Mouse (Mus musculus) frontal cortex, postnatal 14 days (tissue): Measurements from ENCODE around the gene Myo16.

Source experiments
- DNase-seq, 2 experiments: peaks; one replicate each; pipeline ENCODE4 v3.0.0; 2022; ENCODE audit warnings: low spot score in 2 of 2

Gene Myo16

DNA sequence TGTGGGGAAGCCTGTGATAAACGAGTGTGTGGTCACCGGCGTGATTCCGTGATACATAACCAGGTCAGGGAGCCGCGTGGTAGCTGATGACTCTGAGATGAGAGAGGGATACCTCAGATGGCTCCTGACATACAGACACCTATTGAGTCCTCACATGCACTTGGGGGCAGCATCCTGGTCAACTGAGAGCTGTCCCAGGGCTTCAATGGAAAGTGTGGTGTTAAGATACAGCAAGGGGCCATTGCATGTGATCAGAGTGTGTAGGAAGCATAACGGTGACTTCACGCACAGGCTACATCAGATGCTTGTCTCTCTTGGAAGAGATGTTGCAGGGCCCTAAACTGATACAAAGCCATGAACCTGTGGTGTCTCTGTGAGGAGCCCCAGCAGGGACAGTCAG lies 260.2 kb downstream of the Myo16 start:
- DNase-seq: no peak

DNA sequence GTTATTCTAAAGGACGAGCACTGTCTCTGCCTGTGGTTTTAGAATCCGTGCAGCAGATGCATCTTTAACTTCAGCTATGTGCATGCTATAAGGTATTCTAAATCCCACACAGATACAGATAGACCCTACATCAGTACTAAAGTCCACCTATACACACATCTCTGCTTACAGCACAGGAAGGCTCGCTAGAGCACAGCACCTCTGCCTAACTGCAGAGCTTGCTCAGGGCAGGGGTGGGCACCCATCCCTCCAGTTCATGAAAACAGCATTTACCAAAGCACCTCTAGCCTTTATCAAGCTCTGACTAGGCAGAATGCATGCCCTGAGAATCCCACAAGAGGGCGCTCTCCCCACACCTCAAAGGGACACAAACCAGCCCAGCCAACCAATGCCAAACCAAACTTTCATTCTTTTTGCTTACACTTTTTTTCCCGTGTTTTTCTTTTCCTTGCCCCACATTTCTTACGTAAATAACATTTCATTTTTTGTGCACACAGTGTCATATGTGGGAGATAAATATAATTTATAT lies 261.0 kb downstream of the Myo16 start:
- DNase-seq: peak in 1 of 2 experiments; percentile 83

DNA sequence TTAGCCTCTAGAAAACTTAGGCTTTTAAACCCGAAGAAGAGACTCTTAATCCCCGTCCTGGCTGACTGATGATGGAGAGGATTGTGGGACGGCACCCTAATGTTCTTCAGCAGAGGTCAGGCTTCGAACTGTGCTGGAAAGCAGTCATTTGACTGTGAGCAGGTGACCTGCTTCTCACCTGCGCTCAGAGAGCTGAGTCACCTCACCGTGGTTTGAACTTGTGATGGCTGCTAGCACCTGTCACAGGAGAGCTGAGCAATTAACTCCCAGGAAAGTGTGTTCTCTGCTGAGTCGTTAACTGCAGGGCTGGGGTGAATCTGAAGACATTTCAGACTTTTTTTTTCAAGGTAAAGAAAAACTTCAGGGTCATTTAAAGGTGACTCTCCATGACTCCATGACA lies 261.6 kb downstream of the Myo16 start:
- no peak for DNase-seq

DNA sequence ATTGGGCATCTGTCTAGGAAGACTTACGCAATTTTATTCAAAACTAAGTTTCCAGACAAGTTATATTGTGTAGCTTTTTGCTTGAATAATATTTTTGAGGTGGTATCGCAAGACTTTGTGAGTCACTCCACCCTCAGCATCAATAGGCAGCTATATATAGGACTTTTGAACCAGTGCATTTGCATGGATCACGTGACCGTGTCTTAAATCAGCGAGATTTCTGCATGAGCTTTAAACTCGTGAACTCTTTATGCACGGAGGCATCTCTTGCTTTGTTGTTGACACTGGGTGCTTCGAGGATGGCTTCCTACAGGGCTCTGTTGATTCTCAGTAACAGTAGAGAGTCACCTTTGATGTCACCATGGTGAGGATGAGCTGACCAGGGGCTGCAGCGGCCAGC lies 262.2 kb downstream of the Myo16 start:
- no peak for DNase-seq

DNA sequence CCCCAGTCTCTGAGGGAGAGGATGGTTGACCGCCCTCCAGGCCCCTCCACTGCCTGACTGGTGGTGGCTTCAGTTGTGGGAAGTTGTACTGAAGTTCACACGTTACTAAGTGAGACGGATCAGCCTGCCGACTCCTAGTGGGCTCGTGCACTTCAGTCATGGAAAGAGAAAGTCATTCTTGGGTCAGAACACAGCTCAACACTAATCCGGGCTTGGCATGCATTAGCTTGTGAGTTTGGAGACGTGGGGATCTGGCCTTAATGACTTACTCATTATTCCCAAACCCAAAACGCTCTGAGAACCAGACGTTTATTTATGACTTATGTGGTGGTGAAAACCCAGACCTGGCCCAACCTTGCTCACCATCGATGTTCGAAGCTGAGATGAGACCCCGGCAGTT lies 263.1 kb downstream of the Myo16 start:
- no peak for DNase-seq

DNA sequence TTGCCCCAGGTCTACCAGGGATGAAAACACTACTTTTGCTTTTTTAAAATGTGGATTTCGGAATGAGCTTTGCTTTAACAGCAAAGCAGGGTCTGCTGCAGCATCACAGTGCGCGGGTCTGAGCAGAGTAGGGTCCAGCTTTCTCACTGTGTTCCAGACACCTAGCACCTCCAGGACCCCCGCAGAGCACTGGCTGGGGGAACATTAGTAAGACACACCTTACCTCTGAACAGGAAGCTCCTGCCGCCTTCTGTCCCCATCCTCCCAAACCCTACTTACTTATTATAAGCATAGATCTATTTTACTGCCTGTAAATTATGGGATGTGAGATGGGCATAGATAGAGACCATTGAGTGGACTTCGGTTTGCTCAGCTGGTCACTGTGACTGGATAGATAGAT lies 263.6 kb downstream of the Myo16 start:
- no peak for DNase-seq

DNA sequence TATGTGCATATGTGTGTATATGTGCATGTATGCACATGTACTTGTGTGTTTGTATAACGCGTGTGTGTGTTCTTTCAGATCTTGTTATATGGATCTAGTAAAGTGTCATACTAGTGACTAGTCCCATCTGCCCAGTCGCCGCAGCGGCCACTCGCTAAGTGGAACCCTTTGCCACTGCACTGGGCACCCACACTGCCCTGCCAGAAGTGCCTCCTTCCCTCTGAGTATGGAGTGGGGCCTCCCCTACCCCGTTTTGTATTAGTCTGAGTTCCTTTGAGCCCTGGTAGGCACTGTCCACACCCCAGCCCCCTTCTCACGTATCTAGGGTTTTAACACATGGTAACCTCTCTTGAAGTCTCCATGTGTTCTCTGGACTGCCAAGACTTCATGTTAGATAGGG lies 264.3 kb downstream of the Myo16 start:
- no peak for DNase-seq

DNA sequence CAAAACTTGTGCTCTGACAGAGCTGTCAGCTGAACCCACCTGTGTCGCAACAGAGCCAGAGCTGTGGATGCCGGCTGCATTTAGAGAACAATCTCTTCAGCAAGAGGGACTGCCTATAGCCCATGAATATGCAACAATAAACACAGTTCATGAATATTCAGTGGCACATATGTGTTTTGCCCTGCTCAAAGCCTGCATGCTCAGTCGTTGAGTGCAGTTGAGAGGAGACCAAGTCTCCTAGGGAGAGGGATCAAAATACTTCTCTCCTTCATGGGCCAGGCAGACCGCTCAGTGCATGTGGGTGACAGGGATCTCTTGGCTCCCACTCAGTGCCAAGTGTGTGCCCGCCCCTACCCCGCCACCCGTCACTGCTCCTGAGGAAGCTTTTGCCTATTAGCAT lies 265.3 kb downstream of the Myo16 start:
- DNase-seq: no peak

DNA sequence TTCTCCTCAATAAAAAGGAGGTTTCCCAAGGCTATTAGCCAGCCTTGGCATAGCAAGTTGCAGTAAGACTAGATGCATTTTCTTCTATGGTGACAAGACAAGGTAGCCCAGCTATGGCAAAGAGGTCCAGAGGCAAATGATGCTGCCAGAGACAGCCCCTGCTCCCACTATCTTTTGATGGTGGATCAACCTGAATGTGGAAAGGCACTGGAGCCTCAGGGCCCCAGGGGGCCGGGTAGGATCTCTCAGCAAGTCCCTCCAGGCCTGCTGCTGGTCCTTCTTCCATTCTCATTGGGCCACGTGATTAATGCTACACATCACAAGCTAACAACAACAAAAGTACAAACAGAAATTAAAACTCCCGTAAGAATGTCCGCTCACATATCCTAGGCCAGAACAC lies 266.0 kb downstream of the Myo16 start:
- DNase-seq: no peak

DNA sequence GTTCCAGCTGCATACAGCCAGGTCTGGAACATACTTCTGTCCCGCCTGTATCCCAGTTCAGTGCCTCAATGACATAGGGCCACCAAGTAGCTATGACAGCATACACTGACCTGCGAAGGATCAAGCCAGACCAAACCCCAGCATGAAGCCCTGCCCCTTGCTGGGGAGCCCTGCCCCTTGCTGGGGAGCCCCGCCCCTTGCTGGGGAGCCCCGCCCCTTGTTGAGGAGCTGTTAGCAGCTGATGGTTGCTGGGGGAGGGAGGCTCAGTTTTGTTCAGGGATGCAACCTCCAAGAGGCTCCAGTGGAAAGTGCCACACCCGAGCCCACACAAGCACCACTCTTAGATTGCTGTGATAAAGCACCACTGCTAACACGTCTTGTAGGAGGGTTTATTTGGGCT lies 266.8 kb downstream of the Myo16 start:
- no peak for DNase-seq

DNA sequence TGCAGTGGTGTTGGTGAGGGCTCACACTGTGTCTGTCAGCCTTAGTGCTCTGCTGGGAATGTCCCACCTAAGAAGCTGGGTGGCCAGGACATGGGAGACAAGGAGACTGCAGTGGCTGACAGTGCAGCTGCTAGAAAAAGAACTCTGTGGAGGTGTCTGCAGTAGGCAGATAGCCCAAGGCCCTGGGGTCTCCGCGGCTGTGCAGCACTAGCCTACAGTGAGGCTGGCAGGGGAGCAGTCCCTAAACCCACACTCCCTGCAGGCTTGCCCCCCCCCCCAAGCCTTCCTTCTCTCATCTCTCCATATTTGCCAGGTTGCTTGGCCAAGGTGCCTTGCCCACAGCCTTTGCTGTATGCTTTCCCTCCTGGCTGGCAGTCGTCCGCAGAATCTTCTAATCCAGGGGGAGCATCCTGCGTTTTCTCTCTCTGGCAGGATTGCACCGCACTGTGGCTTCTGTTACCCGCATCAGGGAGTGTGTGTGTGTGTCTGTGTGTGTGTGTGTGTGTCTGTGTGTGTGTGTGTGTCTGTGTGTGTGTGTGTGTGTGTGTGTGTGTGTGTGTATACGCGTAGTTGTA lies 267.9 kb downstream of the Myo16 start:
- no peak for DNase-seq

DNA sequence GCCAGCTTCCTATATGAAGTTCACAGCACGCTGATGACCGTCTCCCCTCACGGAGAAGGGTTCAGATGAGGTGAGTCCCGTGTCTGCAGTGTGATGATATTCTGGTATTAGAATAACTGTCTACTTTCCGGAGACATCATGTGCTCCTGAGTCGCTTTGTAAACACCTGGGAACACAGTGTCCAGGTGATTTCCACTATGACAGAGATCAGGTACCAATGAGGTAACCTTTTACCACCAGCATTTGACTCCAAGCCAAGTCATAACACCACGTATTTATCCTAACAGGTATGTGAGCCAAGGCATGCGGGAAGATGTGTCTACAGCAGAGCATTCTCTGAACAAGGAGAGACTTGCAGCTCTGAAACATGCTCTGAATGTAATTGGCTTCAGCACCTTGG lies 281.8 kb downstream of the Myo16 start:
- DNase-seq: no peak

DNA sequence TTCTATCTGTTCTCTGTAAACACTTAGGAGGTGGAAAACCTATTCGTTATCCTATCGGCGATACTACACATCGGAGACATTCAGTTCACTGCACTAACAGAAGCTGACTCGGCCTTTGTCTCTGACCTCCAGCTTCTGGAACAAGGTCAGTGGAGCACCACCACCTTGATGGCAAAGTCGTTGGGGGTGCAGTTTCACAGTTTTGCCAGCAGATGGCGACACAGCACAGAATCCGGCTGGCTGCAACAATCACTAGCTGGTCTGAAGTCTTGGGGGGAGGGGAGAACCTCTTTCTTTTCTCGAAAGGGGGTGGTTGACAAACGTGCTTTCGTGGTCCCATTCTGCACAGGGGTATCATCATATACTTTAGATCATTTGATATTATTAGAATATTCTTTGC lies 285.1 kb downstream of the Myo16 start:
- peak; percentile 70 to 72 for DNase-seq

DNA sequence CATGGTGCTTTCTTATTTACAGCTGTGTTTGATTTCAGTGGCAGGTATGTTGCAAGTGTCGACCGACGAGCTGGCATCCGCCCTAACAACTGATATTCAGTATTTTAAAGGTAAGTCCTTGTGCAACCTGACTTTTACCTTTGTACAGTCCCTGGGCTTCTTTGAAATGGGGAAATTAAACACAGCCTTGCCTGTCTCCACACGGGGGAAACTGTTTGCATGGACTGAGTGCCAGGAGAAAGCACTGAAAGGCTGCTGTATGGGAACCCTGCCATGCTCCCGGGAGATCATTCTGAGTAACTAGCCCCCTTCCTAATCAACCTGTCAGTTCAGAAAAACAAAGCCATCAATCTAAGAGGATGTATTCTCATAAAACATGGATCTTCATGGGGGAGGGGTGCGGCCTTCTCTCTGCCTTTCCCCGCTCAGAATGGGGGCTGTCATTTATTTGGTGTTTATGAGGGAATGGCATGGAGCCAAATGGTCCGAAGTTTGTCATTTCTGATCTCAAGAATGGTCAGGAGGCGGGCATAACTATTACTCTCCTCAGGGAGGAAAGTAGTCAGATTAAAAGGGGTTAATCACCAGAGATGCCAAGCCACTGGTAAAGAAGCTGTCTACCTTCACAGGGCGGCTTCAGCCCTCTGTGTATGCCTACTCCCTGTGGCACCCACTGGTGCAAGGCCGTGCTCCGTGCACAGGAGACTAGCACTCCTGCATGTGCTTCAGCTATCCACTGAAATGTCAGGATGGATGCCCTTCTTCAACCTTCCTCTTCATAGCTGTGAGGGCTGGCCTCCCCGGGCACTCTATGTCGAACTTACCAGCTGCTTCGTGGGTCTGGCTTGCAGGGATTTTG lies 286.1 kb downstream of the Myo16 start:
- no peak for DNase-seq

DNA sequence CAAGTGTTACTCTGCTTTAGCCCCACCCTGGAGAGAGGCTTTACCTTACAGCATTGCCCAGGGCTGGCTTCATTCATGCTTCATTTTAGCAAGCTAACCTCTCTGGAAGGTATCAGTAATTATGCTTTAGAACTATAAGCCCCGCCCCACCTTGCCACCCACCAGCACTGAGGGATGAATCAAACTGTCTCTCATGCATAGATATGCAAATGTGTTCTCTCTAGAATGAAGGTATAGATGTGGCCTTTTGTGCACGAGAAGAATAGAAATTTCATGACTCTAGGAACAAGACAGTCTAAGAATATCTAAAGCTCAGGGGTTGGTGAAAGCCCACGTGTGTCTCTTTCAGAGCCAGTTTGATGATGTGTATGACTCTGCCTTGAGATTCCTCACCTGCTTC lies 288.9 kb downstream of the Myo16 start:
- DNase-seq: no peak

DNA sequence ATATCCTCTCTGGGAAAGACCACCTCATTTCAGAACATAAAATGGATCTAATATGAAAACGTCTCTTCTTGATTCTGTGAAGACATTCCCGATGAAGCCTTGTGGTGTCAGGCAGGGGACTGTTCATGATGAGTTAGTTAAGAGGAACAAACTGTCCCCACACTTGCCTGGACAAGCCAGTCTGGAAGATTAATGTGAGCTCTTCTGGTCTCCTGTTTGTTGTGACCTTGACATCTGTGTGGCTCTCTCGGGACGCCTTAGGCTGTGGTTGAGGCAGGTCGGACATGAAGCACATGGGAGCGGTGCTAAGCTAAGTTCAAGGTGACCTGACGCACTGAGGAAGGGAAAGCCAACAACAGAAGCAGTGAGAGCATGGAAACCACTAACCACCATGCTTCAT lies 291.3 kb downstream of the Myo16 start:
- DNase-seq: no peak

DNA sequence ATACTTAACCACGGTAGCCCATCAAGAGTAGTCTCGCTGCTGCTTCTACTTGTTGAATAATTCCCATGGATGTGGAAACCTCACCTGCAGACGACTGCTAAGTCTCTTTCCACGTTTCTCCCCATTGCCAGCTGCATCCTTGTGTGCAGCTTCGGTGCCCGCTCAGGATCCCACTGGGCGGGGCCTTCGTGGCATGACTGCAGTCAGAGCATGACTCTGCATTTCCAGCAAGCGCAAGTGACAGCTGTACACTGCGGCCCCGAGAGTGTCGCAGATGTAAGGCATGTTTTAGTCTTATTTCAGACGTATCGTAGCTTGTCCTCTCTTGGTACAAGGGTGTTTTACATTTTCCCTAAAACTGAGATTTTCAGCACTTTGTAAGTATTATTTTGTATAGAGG lies 294.8 kb downstream of the Myo16 start:
- no peak for DNase-seq

DNA sequence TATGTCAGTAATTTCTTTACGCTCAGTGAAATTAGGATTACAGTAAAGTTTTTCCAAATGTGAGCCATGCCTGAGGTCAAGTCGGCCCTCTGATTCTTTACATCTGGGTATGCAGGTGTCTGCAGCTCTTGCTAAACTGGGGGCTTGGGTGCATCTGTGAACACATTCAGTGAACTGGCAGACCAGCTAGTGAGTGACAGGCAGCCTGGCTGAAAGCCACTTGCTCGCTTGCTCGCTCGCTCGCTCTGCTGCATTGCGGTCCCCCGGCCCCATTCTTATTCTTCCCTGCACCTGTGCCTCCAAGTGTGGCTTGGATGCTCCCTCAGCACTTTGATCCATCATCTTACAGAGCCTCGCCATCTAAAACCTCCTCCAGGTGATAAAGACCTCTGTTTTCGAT lies 299.3 kb downstream of the Myo16 start:
- no peak for DNase-seq

DNA sequence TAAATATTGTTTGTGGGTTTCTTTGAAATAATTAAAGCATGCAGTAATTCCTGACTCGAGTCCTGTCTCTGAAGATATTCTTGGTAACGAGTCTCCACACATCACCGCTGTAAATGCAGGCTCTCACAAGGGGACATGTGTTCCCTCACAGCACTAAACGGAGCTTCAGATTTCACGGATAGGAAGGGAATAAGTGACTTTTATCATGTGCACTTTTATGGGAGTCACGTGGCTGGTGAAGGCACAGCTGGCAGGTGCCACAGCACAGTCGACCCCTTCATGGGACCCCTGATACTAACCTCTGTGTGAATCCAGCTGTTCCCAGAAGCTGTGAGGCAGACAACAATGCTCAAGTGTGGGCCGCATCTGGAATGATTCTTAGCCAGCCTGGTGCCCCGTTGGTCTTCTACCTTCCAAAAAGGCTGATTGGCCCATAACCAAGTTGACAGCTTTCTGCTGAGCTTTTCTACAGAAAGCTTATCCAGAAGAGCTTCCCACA lies 304.5 kb downstream of the Myo16 start:
- DNase-seq: peak in 1 of 2 experiments; percentile 20

DNA sequence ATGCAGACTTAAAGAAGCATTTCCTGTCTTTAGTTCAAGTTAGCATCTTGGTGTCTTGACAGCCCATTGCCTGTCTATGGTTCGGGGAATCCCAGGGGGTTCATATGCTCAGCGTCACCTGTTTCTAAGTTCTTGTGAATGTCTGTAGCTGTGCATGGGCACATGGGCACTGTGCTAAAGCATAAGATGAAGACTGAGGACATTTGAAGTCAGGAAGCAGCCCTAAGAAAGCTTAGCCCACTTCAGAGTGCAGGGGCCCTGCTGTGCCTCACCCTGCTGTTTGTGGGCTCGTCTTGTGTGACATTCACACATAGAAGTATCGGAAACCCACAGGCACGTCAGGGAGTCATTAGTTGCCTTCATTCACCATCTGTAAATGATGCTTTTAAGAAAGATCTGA lies 308.6 kb downstream of the Myo16 start:
- DNase-seq: no peak

DNA sequence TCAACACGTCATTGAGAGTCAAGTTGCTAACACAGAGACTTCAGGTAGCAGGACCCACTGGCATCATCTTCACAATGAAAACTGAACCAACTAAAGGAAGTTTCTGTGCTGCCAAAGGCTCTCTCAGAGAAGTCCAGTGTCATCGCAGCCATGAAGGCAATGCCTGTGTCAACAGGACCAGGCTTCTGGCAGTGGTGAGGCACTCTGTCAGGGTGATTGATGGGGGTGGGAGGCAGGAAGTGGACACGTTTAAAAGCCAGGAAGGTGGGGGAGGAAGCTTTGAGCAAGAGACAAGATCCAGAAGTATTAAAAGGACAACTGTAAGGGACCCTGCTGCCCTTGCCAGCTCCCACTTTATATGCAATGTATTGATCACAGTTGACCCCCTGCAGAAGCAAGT lies 314.8 kb downstream of the Myo16 start:
- no peak for DNase-seq

DNA sequence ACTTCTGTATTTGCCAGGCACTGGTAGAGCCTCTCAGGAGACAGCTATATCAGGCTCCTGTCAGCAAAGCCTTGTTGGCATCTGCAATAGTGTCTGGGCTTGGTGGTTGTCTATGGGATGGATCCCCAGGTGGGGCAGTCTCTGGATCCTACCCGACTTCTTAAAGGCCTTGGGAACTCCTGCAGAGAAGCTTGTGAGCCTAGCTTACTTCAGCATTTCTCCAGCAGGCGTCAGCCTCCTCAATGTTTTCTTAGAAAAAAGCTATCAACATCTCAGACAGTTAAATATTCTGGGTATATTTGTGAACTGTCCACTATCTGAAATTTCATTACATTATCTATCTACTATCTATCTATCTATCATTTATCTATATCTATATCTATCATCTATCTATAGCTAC lies 315.9 kb downstream of the Myo16 start:
- DNase-seq: no peak

DNA sequence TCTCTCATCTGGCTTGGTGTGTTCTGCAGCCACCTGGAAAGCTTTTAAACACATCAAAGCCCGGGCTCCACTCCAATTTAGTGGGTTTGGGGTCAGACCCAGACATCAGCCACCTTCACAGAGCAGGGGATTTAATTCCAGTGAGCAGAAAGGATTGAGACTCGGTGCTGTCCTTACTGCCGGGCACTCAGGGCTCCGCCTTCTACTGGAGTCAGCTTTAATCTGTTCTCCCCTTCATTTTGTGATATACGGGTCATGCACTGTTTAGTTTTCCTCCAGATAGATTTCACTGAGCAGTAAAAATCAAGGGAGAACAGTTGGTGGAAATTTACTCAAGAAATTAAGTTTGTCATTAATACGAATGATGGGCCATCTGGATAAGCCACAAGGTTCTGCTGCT lies 316.6 kb downstream of the Myo16 start:
- no peak for DNase-seq
